Comparison of ENCODE assay signal across 15 mouse cellular contexts in genomic region chr1:159523069-159523468, GRCm38 (mm10). TPM values are rescaled to one million over a fixed set of nuclear protein-coding genes. Genes with fewer than 3 reads are reported as not detected.
DNase-seq lines count a peak whose midpoint lies in the region; ATAC-seq lines count a peak whose summit lies in the region.
"Had no signal": no experiment of that assay in that cellular context is flagged by ENCODE, and none has a peak within 500 bp of the region (broad histone marks: within the 10 kb centered on the region; RNA-seq: fewer than 3 reads in every experiment).

No protein-coding gene starts in this region.

- no peak overlapping the region for H3K4me2 ChIP-seq in hindbrain, embryonic 15.5 days
- no peak overlapping the region for H3K4me2 ChIP-seq in forebrain, embryonic 15.5 days (replicated peaks)
- no peak overlapping the region; the same call in 1 of the 2 replicates for H3K4me2 ChIP-seq in midbrain, embryonic 16.5 days (ENCODE audit: low read length)
- H3K4me2 ChIP-seq in heart, embryonic 12.5 days = no peak overlapping the region
- H3K4me2 ChIP-seq: heart, embryonic 11.5 days; kidney, embryonic 15.5 days; limb, embryonic 13.5 days had no signal

- peaks cover 5% of the 10 kb centered on the region; the same call in 1 of the 2 replicates for H3K27me3 ChIP-seq in hindbrain, embryonic 15.5 days
- H3K27me3 ChIP-seq in hindbrain, embryonic 10.5 days (ENCODE audit: insufficient read depth, poor library complexity, severe bottlenecking) = peaks cover 12% of the 10 kb centered on the region
- H3K27me3 ChIP-seq in forebrain, embryonic 15.5 days = 0 out of 2 replicates have a peak, but pooled peaks cover 5% of the 10 kb centered on the region
- H3K27me3 ChIP-seq in midbrain, embryonic 16.5 days (ENCODE audit: control insufficient read depth, insufficient read depth, low read depth, low read length) = 0 out of 2 replicates have a peak, but pooled peaks cover 2% of the 10 kb centered on the region
- peaks cover 30% of the 10 kb centered on the region for H3K27me3 ChIP-seq in heart, embryonic 12.5 days (replicated peaks)

- no peak overlapping the region for H3K9ac ChIP-seq in hindbrain, embryonic 15.5 days
- no peak overlapping the region for H3K9ac ChIP-seq in forebrain, embryonic 15.5 days (replicated peaks)
- H3K9ac ChIP-seq in midbrain, embryonic 16.5 days (ENCODE audit: low read depth, low read length) = no peak overlapping the region
- no peak overlapping the region for H3K9ac ChIP-seq in heart, embryonic 12.5 days
- H3K9ac ChIP-seq: kidney, embryonic 15.5 days; limb, embryonic 13.5 days; liver, embryonic 12.5 days had no signal

- H3K4me1 ChIP-seq in hindbrain, embryonic 15.5 days (replicated peaks) = peaks cover 18% of the 10 kb centered on the region
- H3K4me1 ChIP-seq in hindbrain, embryonic 10.5 days (replicated peaks) = peaks cover 13% of the 10 kb centered on the region
- H3K4me1 ChIP-seq in forebrain, embryonic 15.5 days = peaks cover 8% of the 10 kb centered on the region; the same call in 1 of the 2 replicates
- H3K4me1 ChIP-seq in midbrain, embryonic 16.5 days (ENCODE audit: control insufficient read depth, insufficient read depth, low read length) = peaks cover 10% of the 10 kb centered on the region
- H3K4me1 ChIP-seq in heart, embryonic 12.5 days (replicated peaks) = peaks cover under 1% of the 10 kb centered on the region
- H3K4me1 ChIP-seq: liver, embryonic 12.5 days had no signal

- no peak for DNase-seq in hindbrain, embryonic 10.5 days (ENCODE audit: low spot score)
- peak; percentile 38 for DNase-seq in brain, adult 2 months (ENCODE audit: low read depth, low spot score)
- no peak for DNase-seq in cerebellum, adult 9-10 months
- DNase-seq: adrenal gland, adult 8-10 months; gastrocnemius, postnatal 14 days; heart, adult 11 months had no signal

- WGBS in hindbrain, embryonic 15.5 days = 75% methylated on average over 2 of the region's 2 CpGs
- WGBS in hindbrain, embryonic 10.5 days = 63% methylated on average over 2 of the region's 2 CpGs
- WGBS in forebrain, embryonic 15.5 days = 49% methylated on average over 2 of the region's 2 CpGs
- 66% methylated on average over 2 of the region's 2 CpGs for WGBS in midbrain, embryonic 16.5 days
- 64% methylated on average over 2 of the region's 2 CpGs for WGBS in heart, embryonic 12.5 days

- H3K36me3 ChIP-seq in hindbrain, embryonic 15.5 days = no peaks in the 10 kb centered on the region
- no peaks in the 10 kb centered on the region for H3K36me3 ChIP-seq in hindbrain, embryonic 10.5 days
- no peaks in the 10 kb centered on the region for H3K36me3 ChIP-seq in forebrain, embryonic 15.5 days
- H3K36me3 ChIP-seq in midbrain, embryonic 16.5 days (ENCODE audit: control insufficient read depth, insufficient read depth, low read length) = no peaks in the 10 kb centered on the region
- H3K36me3 ChIP-seq in heart, embryonic 12.5 days = no peaks in the 10 kb centered on the region
- H3K36me3 ChIP-seq: G1E; kidney, embryonic 15.5 days; limb, embryonic 13.5 days; liver, embryonic 12.5 days had no signal

- no peak overlapping the region for H3K27ac ChIP-seq in hindbrain, embryonic 15.5 days (replicated peaks)
- no peak overlapping the region for H3K27ac ChIP-seq in hindbrain, embryonic 10.5 days
- H3K27ac ChIP-seq in forebrain, embryonic 15.5 days (replicated peaks) = no peak overlapping the region
- H3K27ac ChIP-seq in midbrain, embryonic 16.5 days (ENCODE audit: low read length) = no peak overlapping the region
- no peak overlapping the region for H3K27ac ChIP-seq in heart, embryonic 12.5 days (ENCODE audit: poor library complexity, severe bottlenecking)
- H3K27ac ChIP-seq: kidney, embryonic 15.5 days; limb, embryonic 13.5 days; liver, embryonic 12.5 days had no signal

- H3K4me3 ChIP-seq in hindbrain, embryonic 15.5 days = no peak overlapping the region
- H3K4me3 ChIP-seq in hindbrain, embryonic 10.5 days = no peak overlapping the region
- no peak overlapping the region for H3K4me3 ChIP-seq in forebrain, embryonic 15.5 days
- H3K4me3 ChIP-seq in midbrain, embryonic 16.5 days (ENCODE audit: low read depth, low read length) = no peak overlapping the region
- H3K4me3 ChIP-seq in heart, embryonic 12.5 days = no peak overlapping the region
- H3K4me3 ChIP-seq: kidney, embryonic 15.5 days; limb, embryonic 13.5 days; liver, embryonic 12.5 days had no signal

- 0 out of 2 replicates have a peak, but pooled peaks have one; percentile 13 for ATAC-seq in hindbrain, embryonic 15.5 days (ENCODE audit: low FRiP score, low read depth)
- peak; percentile 41 for ATAC-seq in forebrain, embryonic 15.5 days (replicated peaks)
- peak; percentile 66; the same call in 1 of the 2 replicates for ATAC-seq in midbrain, embryonic 16.5 days
- ATAC-seq in heart, embryonic 12.5 days (ENCODE audit: insufficient number of reproducible peaks, low FRiP score) = no peak
- ATAC-seq: liver, embryonic 12.5 days had no signal

- no peaks in the 10 kb centered on the region for H3K9me3 ChIP-seq in hindbrain, embryonic 15.5 days
- H3K9me3 ChIP-seq in hindbrain, embryonic 10.5 days = no peaks in the 10 kb centered on the region
- no peaks in the 10 kb centered on the region for H3K9me3 ChIP-seq in forebrain, embryonic 15.5 days
- no peaks in the 10 kb centered on the region for H3K9me3 ChIP-seq in midbrain, embryonic 16.5 days (replicated peaks; ENCODE audit: control insufficient read depth, low read length, poor library complexity, severe bottlenecking)
- no peaks in the 10 kb centered on the region for H3K9me3 ChIP-seq in heart, embryonic 12.5 days (replicated peaks)
- H3K9me3 ChIP-seq: G1E; kidney, embryonic 15.5 days; limb, embryonic 13.5 days; liver, embryonic 12.5 days had no signal

RNA-seq across cellular contexts. Expression of gene Tnr, which starts 0.5 kb away (rescaled TPM):
- polyA plus RNA-seq in hindbrain, embryonic 15.5 days (2015; fragmentation: Nextera tagmentation; extraction: Ambion mirVana) = 4.9 and 5.0 TPM in 2 replicates
- 0.10 and 0.20 TPM in 2 replicates for polyA plus RNA-seq in hindbrain, embryonic 10.5 days (2016; fragmentation: Nextera tagmentation; extraction: Ambion mirVana)
- 5.5 and 6.7 TPM in 2 replicates for polyA plus RNA-seq in forebrain, embryonic 15.5 days (2015; fragmentation: Nextera tagmentation; extraction: Ambion mirVana)
- polyA plus RNA-seq in midbrain, embryonic 16.5 days (2015; fragmentation: Nextera tagmentation; extraction: Ambion mirVana) = 4.5 and 5.4 TPM in 2 replicates
- polyA plus RNA-seq in heart, embryonic 12.5 days (2016; fragmentation: Nextera tagmentation; extraction: Ambion mirVana) = not detected in 2 replicates
- polyA plus RNA-seq: G1E; kidney, embryonic 15.5 days had no signal
